Comparison of ENCODE assay signal across 8 mouse cellular contexts in the genomic region with DNA sequence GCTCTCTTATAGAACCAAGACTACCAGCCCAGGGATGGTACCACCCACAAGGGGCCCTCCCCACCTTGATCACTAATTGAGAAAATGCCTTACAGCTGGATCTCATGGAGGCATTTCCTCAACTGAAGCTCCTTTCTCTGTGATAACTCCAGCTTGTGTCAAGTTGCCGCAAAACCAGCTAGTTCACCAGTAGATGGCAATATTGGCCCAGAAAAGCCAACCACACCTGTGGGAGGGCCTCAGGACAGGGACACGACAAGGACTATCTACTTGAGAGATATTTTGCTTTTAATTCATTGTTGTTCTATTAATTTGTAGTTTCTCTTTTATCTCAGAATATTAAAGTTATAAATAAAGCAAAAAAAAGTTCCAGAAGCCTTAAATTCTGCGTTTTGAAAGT.
DNase-seq lines count a peak whose midpoint lies in the region; ATAC-seq and TF ChIP-seq lines count a peak whose summit lies in the region.
"Not testable (repeated sequence)": the region's sequence is repeated elsewhere in the genome, so short reads cannot be mapped to it uniquely, and the experiment has no call there.

No protein-coding gene starts in this region.

- H3K27ac ChIP-seq in embryonic fibroblast, embryonic 13.5 days (ENCODE audit: insufficient read depth, low read length); stomach, postnatal 0 days (replicated peaks): not testable (repeated sequence)

- not testable (repeated sequence) for TF ChIP-seq EP300 in stomach, postnatal 0 days (optimal IDR thresholded peaks at IDR 0.05)

- H3K9me3 ChIP-seq in stomach, postnatal 0 days (ENCODE audit: control insufficient read depth, low read length) = not testable (repeated sequence)

- not testable (repeated sequence) for H3K36me3 ChIP-seq in stomach, postnatal 0 days (ENCODE audit: control insufficient read depth, insufficient read depth, low read length)

- DNase-seq in CD4-positive, CD25-positive, alpha-beta regulatory T cell, adult 2 months (ENCODE audit: low read depth, low spot score) = peak; percentile 54
- peak; percentile 80 for DNase-seq in brain, adult 2 months (ENCODE audit: low read depth, low spot score)
- DNase-seq in heart, postnatal 14 days = peak; percentile 40 to 70
- DNase-seq in kidney, postnatal 25 days = peak; percentile 56 to 61
- DNase-seq in liver = peak; percentile 29
- peak; percentile 36 for DNase-seq in neural tube, embryonic 10.5 days (ENCODE audit: extremely low spot score, low spot score)
- DNase-seq in stomach, postnatal 0 days (ENCODE audit: low spot score) = peak; percentile 59

- not testable (repeated sequence) for ATAC-seq in stomach, postnatal 0 days (ENCODE audit: low FRiP score, low TSS enrichment)

- 16% methylated on average over 3 of the region's 3 CpGs for whole genome bisulfite sequencing in stomach, postnatal 0 days

- not testable (repeated sequence) for H3K4me2 ChIP-seq in stomach, postnatal 0 days (replicated peaks; ENCODE audit: low read depth)

- TF ChIP-seq POLR2A in embryonic fibroblast, embryonic 13.5 days (IDR thresholded peaks at IDR 0.05; ENCODE audit: low read depth, low read length) = not testable (repeated sequence)

- H3K4me3 ChIP-seq in embryonic fibroblast, embryonic 13.5 days (ENCODE audit: insufficient read depth, low read length); stomach, postnatal 0 days (ENCODE audit: low read depth, low read length): not testable (repeated sequence)

- intact Hi-C loops in heart, postnatal 14 days (cut with DNase I) = loop anchor here (1.0 to 5.0 kb wide), 3 partner anchors 133 to 502 kb away; no protein-coding TSS in a partner anchor

- TF ChIP-seq CTCF in embryonic fibroblast, embryonic 13.5 days (IDR thresholded peaks at IDR 0.05; ENCODE audit: borderline replicate concordance, insufficient read depth, low read length) = peak; percentile 46; the same call in 1 of the 2 replicates
- peak; percentile 80 for TF ChIP-seq CTCF in stomach, postnatal 0 days (IDR thresholded peaks at IDR 0.05; ENCODE audit: low read depth)

- not testable (repeated sequence) for H3K4me1 ChIP-seq in embryonic fibroblast, embryonic 13.5 days (ENCODE audit: control insufficient read depth, insufficient read depth, low read length); stomach, postnatal 0 days (replicated peaks; ENCODE audit: control insufficient read depth, insufficient read depth)

- not testable (repeated sequence) for H3K27me3 ChIP-seq in stomach, postnatal 0 days (ENCODE audit: control insufficient read depth, insufficient read depth, low read length)

- not testable (repeated sequence) for H3K9ac ChIP-seq in stomach, postnatal 0 days (ENCODE audit: low read length)

Comparison
In these comparisons a context has a peak if more than half of its experiments do, and no peak if none do; other contexts are left out.
1. DNase-seq: peak in every context shown above with its lines; median percentile 80 in brain, adult 2 months; 59 in stomach, postnatal 0 days; 58 in kidney, postnatal 25 days; 55 in heart, postnatal 14 days; 54 in CD4-positive, CD25-positive, alpha-beta regulatory T cell, adult 2 months; 36 in neural tube, embryonic 10.5 days; 29 in liver.